Mouse (Mus musculus) myocyte (in vitro differentiated cells): ENCODE measurements around the gene 1700013G24Rik.

Experiments used
- E2F4 ChIP-seq: IDR thresholded peaks from one replicate; pipeline ENCODE4 v1.6.1; 2011; ENCODE audit warnings: mild to moderate bottlenecking, control low read depth, moderate library complexity; ENCODE audit not compliant: insufficient read depth
- POLR2A ChIP-seq: IDR thresholded peaks from one replicate; pipeline ENCODE4 v1.6.1; 2011; ENCODE audit warnings: low read depth, mild to moderate bottlenecking, control low read depth, moderate library complexity; ENCODE audit not compliant: insufficient read length
- REST ChIP-seq: IDR thresholded peaks from one replicate; pipeline ENCODE4 v1.6.1; 2011; ENCODE audit warnings: mild to moderate bottlenecking, control low read depth, moderate library complexity; ENCODE audit not compliant: insufficient read depth, insufficient read length

GRCm38 (mm10) chr4:137454582-137454981, 1.5 kb downstream of the 1700013G24Rik start:
- TF ChIP-seq E2F4: no peak
- no peak for TF ChIP-seq REST
- TF ChIP-seq POLR2A: no peak
